Mouse (Mus musculus): ENCODE results near the gene Cyb561a3.
"Not testable (repeated sequence)": the region's sequence is repeated elsewhere in the genome, so short reads cannot be mapped to it uniquely, and the experiment has no call there.

Gene Cyb561a3

GRCm38 (mm10) chr19:10576690-10577561 is at the start of gene Cyb561a3, which contains the start of gene Tmem138:
Gene Cyb561a3, plus strand, starts transcription at chr19:10577172.
Gene Tmem138, minus strand, starts transcription at chr19:10577362.
- DNase-seq (ENCODE audit: low read depth, low spot score), result peak; percentile 92

- DNase-seq (ENCODE audit: low read depth, low spot score), result no peak
Observed at GRCm38 (mm10) chr19:10530082-10530481, 46.9 kb upstream of the Cyb561a3 start.

- no peak for DNase-seq (ENCODE audit: low read depth, low spot score)
Observed at GRCm38 (mm10) chr19:10539454-10539853, 37.5 kb upstream of the Cyb561a3 start.

GRCm38 (mm10) chr19:10555624-10556510 is 21.1 kb upstream of the Cyb561a3 start, which contains the start of gene Tmem216:
Gene Tmem216, minus strand, starts transcription at chr19:10556238.
- peak; percentile 67 for DNase-seq (ENCODE audit: low read depth, low spot score)

- DNase-seq (ENCODE audit: low read depth, low spot score), result no peak
Observed at GRCm38 (mm10) chr19:10557001-10557400, 20.0 kb upstream of the Cyb561a3 start.

- no peak for DNase-seq (ENCODE audit: low read depth, low spot score)
Observed at GRCm38 (mm10) chr19:10557430-10557829, 19.5 kb upstream of the Cyb561a3 start.

GRCm38 (mm10) chr19:10557837-10558375 is 19.1 kb upstream of the Cyb561a3 start:
- not testable (repeated sequence) for DNase-seq (ENCODE audit: low read depth, low spot score)

- DNase-seq (ENCODE audit: low read depth, low spot score), result no peak
Observed at GRCm38 (mm10) chr19:10560108-10560507, 16.9 kb upstream of the Cyb561a3 start.

- DNase-seq (ENCODE audit: low read depth, low spot score), result peak; percentile 40
Observed at GRCm38 (mm10) chr19:10561558-10562314, 15.2 kb upstream of the Cyb561a3 start.

GRCm38 (mm10) chr19:10562351-10562750 is 14.6 kb upstream of the Cyb561a3 start:
- DNase-seq (ENCODE audit: low read depth, low spot score), result no peak

- DNase-seq (ENCODE audit: low read depth, low spot score), result no peak
Observed at GRCm38 (mm10) chr19:10564278-10564677, 12.7 kb upstream of the Cyb561a3 start.

- no peak for DNase-seq (ENCODE audit: low read depth, low spot score)
Observed at GRCm38 (mm10) chr19:10565217-10565616, 11.8 kb upstream of the Cyb561a3 start.

- no peak for DNase-seq (ENCODE audit: low read depth, low spot score)
Observed at GRCm38 (mm10) chr19:10569627-10570026, 7.3 kb upstream of the Cyb561a3 start.

- no peak for DNase-seq (ENCODE audit: low read depth, low spot score)
Observed at GRCm38 (mm10) chr19:10580102-10580501, 3.1 kb downstream of the Cyb561a3 start.

- DNase-seq (ENCODE audit: low read depth, low spot score), result no peak
Observed at GRCm38 (mm10) chr19:10580761-10581160, 3.8 kb downstream of the Cyb561a3 start.

GRCm38 (mm10) chr19:10581984-10582383 is 5.0 kb downstream of the Cyb561a3 start:
- no peak for DNase-seq (ENCODE audit: low read depth, low spot score)

GRCm38 (mm10) chr19:10583550-10584146 is 6.7 kb downstream of the Cyb561a3 start:
- no peak for DNase-seq (ENCODE audit: low read depth, low spot score)

GRCm38 (mm10) chr19:10585112-10585511 is 8.1 kb downstream of the Cyb561a3 start:
- no peak for DNase-seq (ENCODE audit: low read depth, low spot score)

GRCm38 (mm10) chr19:10587231-10587630 is 10.3 kb downstream of the Cyb561a3 start:
- DNase-seq (ENCODE audit: low read depth, low spot score), result no peak

GRCm38 (mm10) chr19:10589127-10589857 is 12.3 kb downstream of the Cyb561a3 start:
- no peak for DNase-seq (ENCODE audit: low read depth, low spot score)
